Mouse (Mus musculus): ENCODE data around the gene Kat8. TPM values are rescaled to one million over a fixed set of nuclear protein-coding genes. Genes with fewer than 3 reads are reported as not detected.
A peak's percentile ranks its signal among the peaks of the same experiment; 100 is the strongest.

The Kat8 gene
- polyA plus RNA-seq, 1 experiment from 2014 or later, result 50.9 TPM

GRCm38 (mm10) chr7:127922451-127923275, 10.3 kb downstream of the Kat8 start:
- H3K36me3 ChIP-seq, result peaks cover 91% of the 10 kb centered on the region
- H3K4me3 ChIP-seq (replicated peaks), result no peak overlapping the region

GRCm38 (mm10) chr7:127923714-127924113, 11.4 kb downstream of the Kat8 start:
- no peaks in the 10 kb centered on the region for H3K9me3 ChIP-seq
- ATAC-seq (ENCODE audit: insufficient number of reproducible peaks, insufficient read depth, low FRiP score, low TSS enrichment, low read depth), result no peak
- WGBS, result 91% methylated on average over 5 of the region's 5 CpGs
- H3K4me1 ChIP-seq (replicated peaks), result no peaks in the 10 kb centered on the region
- H3K27ac ChIP-seq, result no peak overlapping the region
- no peak overlapping the region for H3K4me3 ChIP-seq (replicated peaks)
- H3K36me3 ChIP-seq, result peaks cover 85% of the 10 kb centered on the region
- no peak overlapping the region for H3K9ac ChIP-seq (replicated peaks)
- no peak overlapping the region for H3K4me2 ChIP-seq
- H3K27me3 ChIP-seq, result peaks cover 15% of the 10 kb centered on the region

More at GRCm38 (mm10) chr7:127922451-127923275, 10.3 kb downstream of the Kat8 start:
- no peak overlapping the region for H3K9ac ChIP-seq (replicated peaks)
- no peak overlapping the region for H3K4me2 ChIP-seq
- no peaks in the 10 kb centered on the region for H3K4me1 ChIP-seq (replicated peaks)
- peaks cover 5% of the 10 kb centered on the region for H3K27me3 ChIP-seq
- no peak overlapping the region for H3K27ac ChIP-seq
- H3K9me3 ChIP-seq, result no peaks in the 10 kb centered on the region
- 77% methylated on average over 6 of the region's 6 CpGs for WGBS
- no peak for ATAC-seq (ENCODE audit: insufficient number of reproducible peaks, insufficient read depth, low FRiP score, low TSS enrichment, low read depth)

- Histone ChIP-seq H3K27ac (no peak overlapping the region), H3K9ac (replicated peaks) (no peak overlapping the region), H3K4me2 (no peak overlapping the region)
These were observed 12.9 kb downstream of the Kat8 start for GRCm38 (mm10) chr7:127925252-127925651.

GRCm38 (mm10) chr7:127926066-127926465, 13.8 kb downstream of the Kat8 start:
- peaks cover 65% of the 10 kb centered on the region for H3K36me3 ChIP-seq
- WGBS, result 93% methylated on average over 8 of the region's 8 CpGs
- peaks cover 13% of the 10 kb centered on the region; the same call in 1 of the 2 replicates for H3K4me1 ChIP-seq (replicated peaks)
- ATAC-seq (ENCODE audit: insufficient number of reproducible peaks, insufficient read depth, low FRiP score, low TSS enrichment, low read depth), result no peak
- no peak overlapping the region for H3K27ac ChIP-seq
- no peak overlapping the region for H3K4me2 ChIP-seq
- H3K9me3 ChIP-seq, result no peaks in the 10 kb centered on the region
- peaks cover 36% of the 10 kb centered on the region for H3K27me3 ChIP-seq
- H3K9ac ChIP-seq (replicated peaks), result 0 out of 2 replicates have a peak overlapping the region, but pooled peaks have one; percentile 23
- no peak overlapping the region for H3K4me3 ChIP-seq (replicated peaks)

More at GRCm38 (mm10) chr7:127925252-127925651, 12.9 kb downstream of the Kat8 start:
- 82% methylated on average over 5 of the region's 5 CpGs for WGBS
- Histone ChIP-seq H3K9me3 (no peaks in the 10 kb centered on the region), H3K36me3 (peaks cover 73% of the 10 kb centered on the region), H3K4me1 (replicated peaks) (peaks cover 13% of the 10 kb centered on the region; the same call in 1 of the 2 replicates), H3K27me3 (peaks cover 31% of the 10 kb centered on the region), H3K4me3 (replicated peaks) (no peak overlapping the region)
- ATAC-seq (ENCODE audit: insufficient number of reproducible peaks, insufficient read depth, low FRiP score, low TSS enrichment, low read depth), result no peak

- no peak overlapping the region for H3K4me3 ChIP-seq (replicated peaks)
- no peak overlapping the region for H3K9ac ChIP-seq (replicated peaks)
- H3K27me3 ChIP-seq, result peaks cover 36% of the 10 kb centered on the region
- H3K9me3 ChIP-seq, result no peaks in the 10 kb centered on the region
- 89% methylated on average over 11 of the region's 11 CpGs for WGBS
- no peak for ATAC-seq (ENCODE audit: insufficient number of reproducible peaks, insufficient read depth, low FRiP score, low TSS enrichment, low read depth)
- peaks cover 57% of the 10 kb centered on the region for H3K36me3 ChIP-seq
- H3K4me1 ChIP-seq (replicated peaks), result peaks cover 20% of the 10 kb centered on the region
- H3K27ac ChIP-seq, result no peak overlapping the region
- no peak overlapping the region for H3K4me2 ChIP-seq
These were observed 14.5 kb downstream of the Kat8 start for GRCm38 (mm10) chr7:127926846-127927245.

- H3K4me3 ChIP-seq (replicated peaks), result no peak overlapping the region
- no peaks in the 10 kb centered on the region for H3K9me3 ChIP-seq
- peaks cover 49% of the 10 kb centered on the region for H3K36me3 ChIP-seq
- no peak overlapping the region for H3K4me2 ChIP-seq
- H3K27ac ChIP-seq, result no peak overlapping the region
- 85% methylated on average over 11 of the region's 11 CpGs for WGBS
- H3K27me3 ChIP-seq, result peaks cover 36% of the 10 kb centered on the region
- H3K9ac ChIP-seq (replicated peaks), result no peak overlapping the region
- ATAC-seq (ENCODE audit: insufficient number of reproducible peaks, insufficient read depth, low FRiP score, low TSS enrichment, low read depth), result no peak
- H3K4me1 ChIP-seq (replicated peaks), result peaks cover 21% of the 10 kb centered on the region
These were observed 15.4 kb downstream of the Kat8 start for GRCm38 (mm10) chr7:127927726-127928125.

GRCm38 (mm10) chr7:127928596-127928995, 16.3 kb downstream of the Kat8 start:
- Histone ChIP-seq H3K4me2 (peak overlapping the region; percentile 58), H3K27ac (no peak overlapping the region), H3K4me1 (replicated peaks) (peaks cover 21% of the 10 kb centered on the region), H3K27me3 (peaks cover 36% of the 10 kb centered on the region), H3K4me3 (replicated peaks) (peak overlapping the region; percentile 37; the same call in 1 of the 2 replicates), H3K9me3 (no peaks in the 10 kb centered on the region), H3K9ac (replicated peaks) (no peak overlapping the region), H3K36me3 (peaks cover 41% of the 10 kb centered on the region)
- 45% methylated on average over 5 of the region's 5 CpGs for WGBS
- ATAC-seq (ENCODE audit: insufficient number of reproducible peaks, insufficient read depth, low FRiP score, low TSS enrichment, low read depth), result no peak

- peak within 1 kb of the TSS; percentile 37 for H3K4me3 ChIP-seq (replicated peaks)
- no peak within 1 kb of the TSS for H3K27ac ChIP-seq
- peak within 1 kb of the TSS; percentile 50; the same call in 1 of the 2 replicates for H3K9ac ChIP-seq (replicated peaks)
- no peak for ATAC-seq (ENCODE audit: insufficient number of reproducible peaks, insufficient read depth, low FRiP score, low TSS enrichment, low read depth)
- peaks cover 36% of the 10 kb centered on the region for H3K27me3 ChIP-seq
- H3K4me2 ChIP-seq, result peak within 1 kb of the TSS; percentile 58
- no peaks in the 10 kb centered on the region for H3K9me3 ChIP-seq
- WGBS, result 6% methylated on average over 6 of the region's 6 CpGs
- peaks cover 27% of the 10 kb centered on the region for H3K36me3 ChIP-seq
- H3K4me1 ChIP-seq (replicated peaks), result peaks cover 28% of the 10 kb centered on the region
These were observed 17.6 kb downstream of the Kat8 start, which contains the start of gene Prss8 for GRCm38 (mm10) chr7:127929923-127930322. TSS of gene Prss8 (minus strand) at chr7:127930104.

GRCm38 (mm10) chr7:127930636-127931035, 18.3 kb downstream of the Kat8 start:
- Histone ChIP-seq H3K4me1 (replicated peaks) (peaks cover 28% of the 10 kb centered on the region), H3K9ac (replicated peaks) (no peak overlapping the region), H3K9me3 (no peaks in the 10 kb centered on the region), H3K4me3 (replicated peaks) (no peak overlapping the region), H3K27ac (no peak overlapping the region), H3K36me3 (peaks cover 20% of the 10 kb centered on the region), H3K4me2 (no peak overlapping the region), H3K27me3 (peaks cover 36% of the 10 kb centered on the region)
- 77% methylated on average over 5 of the region's 5 CpGs for WGBS
- ATAC-seq (ENCODE audit: insufficient number of reproducible peaks, insufficient read depth, low FRiP score, low TSS enrichment, low read depth), result no peak

GRCm38 (mm10) chr7:127931351-127932135, 19.2 kb downstream of the Kat8 start:
- no peaks in the 10 kb centered on the region for H3K9me3 ChIP-seq
- H3K4me1 ChIP-seq (replicated peaks), result peaks cover 35% of the 10 kb centered on the region
- H3K36me3 ChIP-seq, result peaks cover 11% of the 10 kb centered on the region; the same call in 1 of the 2 replicates
- 50% methylated on average over 13 of the region's 13 CpGs for WGBS
- ATAC-seq (ENCODE audit: insufficient number of reproducible peaks, insufficient read depth, low FRiP score, low TSS enrichment, low read depth), result no peak
- no peak overlapping the region for H3K4me2 ChIP-seq
- no peak overlapping the region for H3K9ac ChIP-seq (replicated peaks)
- H3K27me3 ChIP-seq, result peaks cover 40% of the 10 kb centered on the region
- 0 out of 2 replicates have a peak overlapping the region, but pooled peaks have one; percentile 25 for H3K27ac ChIP-seq
- H3K4me3 ChIP-seq (replicated peaks), result no peak overlapping the region
